Mouse (Mus musculus) cerebellum, adult 8-10 months (tissue): ENCODE measurements around the gene Prex1.

Source experiments
- DNase-seq: peaks from one replicate; pipeline ENCODE4 v3.0.0; 2022

The Prex1 gene

DNA sequence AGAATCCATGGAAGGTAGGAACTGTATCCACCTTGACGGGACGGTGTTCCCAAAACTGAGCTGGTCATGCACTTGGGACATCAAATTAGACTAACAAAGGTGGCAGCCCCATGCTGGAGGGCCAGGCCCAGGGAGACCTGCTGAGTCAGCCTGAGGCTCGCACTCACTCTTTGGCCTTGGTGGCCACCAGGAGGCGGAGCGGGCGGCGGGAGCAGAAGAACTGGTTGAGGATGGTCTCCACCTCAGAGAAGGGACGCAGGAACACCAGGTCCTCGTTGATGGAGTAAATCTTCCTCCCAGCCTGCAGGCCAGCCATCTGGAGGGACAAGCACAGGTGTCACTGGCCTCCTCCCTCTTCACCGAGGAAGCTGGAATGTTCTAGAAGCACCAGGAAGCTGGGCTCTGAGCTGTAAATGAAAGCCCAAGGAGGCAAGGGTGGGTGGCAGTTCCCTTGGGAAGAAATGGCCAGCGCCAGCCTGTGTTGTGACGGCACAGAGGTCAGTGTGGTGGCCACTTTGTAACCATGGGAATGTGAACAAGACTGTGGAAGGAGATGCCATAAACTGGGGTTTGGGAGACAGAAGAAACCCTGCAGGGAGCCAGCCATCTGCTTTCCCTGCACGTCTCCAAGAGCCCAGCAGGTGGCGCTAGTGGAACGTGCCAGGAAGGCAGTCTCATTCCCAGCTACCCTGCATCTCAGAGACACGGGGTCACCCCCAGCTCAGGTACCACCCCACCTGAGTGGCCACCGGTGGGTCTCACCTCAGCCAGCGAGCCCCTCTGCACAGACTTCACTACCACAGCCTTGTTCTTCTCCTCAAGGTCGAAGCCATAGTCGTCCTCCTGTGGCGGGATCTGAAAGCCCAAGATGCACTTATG is 121.4 kb downstream of the Prex1 start:
- DNase-seq, result peak; percentile 86

DNA sequence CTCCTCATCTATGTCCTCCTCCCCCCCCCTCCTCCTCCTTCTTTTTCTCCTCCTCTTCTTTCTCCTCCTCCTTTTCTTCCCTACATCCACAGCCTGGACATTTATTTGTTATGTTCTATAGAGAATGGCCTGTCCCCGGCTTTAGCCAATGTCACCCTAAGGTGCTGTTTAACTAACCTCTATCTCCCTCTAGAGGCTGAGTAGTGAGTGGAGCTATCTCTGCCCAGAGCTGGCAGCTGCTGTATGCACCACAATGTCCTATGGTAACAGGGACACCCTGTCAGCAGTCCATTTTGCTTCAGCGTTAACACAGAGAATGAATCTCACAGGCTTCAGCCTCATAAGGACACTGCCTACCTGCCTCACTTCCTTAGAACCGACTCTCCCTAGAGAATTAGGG is 129.1 kb downstream of the Prex1 start:
- no peak for DNase-seq

DNA sequence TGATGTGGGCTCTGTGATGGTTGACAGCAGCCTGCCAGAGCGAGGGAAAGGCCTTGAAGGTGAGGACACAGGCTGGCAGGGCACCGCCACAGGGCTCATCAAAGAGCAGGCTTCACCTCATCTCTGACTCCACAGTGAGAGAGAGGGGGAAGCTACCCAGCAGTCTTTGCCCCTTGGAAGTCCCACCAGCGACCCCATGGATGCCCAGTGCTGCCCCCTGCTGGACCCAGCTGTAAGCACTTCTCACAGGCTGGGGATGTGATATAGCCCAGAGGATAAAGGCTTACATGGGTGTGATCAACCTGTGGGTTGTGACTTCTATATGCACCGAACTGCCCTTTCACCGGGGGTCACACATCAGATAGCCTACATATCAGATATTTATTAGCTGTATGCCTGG is 130.3 kb downstream of the Prex1 start:
- DNase-seq, result no peak

DNA sequence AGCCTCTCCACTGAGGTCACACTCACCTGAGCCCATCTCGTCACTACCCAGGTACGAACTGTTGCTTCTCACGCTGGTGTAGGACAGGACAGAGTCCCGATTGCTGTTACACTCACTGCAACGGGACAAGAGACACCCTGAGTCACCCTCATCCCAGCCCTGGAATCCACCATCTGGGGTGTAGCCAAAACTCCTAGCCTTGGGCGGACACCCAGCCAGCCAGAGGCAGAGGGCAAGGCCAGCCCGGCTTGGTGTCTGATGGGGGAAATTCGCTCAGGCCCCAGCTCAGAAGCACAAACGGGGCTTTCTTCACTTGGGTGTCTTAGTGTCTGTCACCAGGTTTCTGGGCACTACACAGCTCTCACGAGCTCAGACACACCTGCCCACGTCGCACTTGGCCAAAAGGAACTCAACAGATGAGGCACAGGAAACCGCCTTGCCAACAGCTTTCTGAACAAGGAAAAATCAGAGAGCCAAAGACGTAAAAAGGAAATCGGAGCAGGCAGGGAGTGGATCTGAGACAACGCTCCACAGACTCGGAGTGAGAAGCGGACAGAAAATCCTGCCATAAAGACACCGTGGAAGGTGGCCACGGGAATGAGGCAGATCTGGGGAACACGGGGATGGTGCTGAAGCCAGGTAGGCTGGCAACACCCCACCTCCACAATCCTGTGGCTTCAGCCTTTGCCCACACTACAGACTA is 131.6 kb downstream of the Prex1 start:
- no peak for DNase-seq

DNA sequence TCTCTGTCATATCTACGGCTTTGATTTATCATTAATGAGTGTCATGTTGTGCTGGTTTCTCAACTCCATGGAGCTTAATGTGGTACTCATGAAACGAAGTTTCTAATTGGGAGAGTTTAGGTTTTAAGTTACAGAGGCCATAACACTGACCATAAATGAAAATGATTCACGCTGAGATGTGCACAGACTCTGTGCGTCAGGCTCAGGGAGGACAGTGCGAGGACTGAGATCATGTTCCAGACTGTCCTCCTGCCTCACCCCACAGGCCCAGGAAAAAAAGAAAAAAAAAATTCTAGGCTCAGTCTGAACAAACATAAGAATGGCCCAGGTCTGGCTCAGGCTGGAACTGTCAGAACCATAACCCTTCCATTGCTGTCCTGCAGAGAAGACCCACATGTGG is 133.8 kb downstream of the Prex1 start:
- no peak for DNase-seq

DNA sequence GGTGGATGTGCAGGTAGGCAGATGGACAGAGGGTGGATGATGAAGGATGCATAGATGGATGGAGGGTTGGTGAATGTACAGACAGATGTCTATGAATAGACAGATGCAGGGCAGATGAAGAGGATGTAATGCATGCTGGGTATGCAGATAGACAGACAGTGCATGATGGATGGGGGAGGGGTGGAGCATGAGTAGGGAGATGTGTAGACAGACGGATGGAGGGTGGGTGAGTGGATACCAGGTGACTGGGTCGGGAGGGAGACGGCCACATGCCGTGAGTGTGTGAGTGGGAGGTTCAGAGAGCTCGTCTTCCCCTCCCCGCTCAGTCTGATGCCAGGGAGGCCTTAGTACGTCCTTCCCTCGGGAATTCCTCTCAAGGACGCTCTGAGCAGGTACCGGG is 134.3 kb downstream of the Prex1 start:
- DNase-seq, result no peak

DNA sequence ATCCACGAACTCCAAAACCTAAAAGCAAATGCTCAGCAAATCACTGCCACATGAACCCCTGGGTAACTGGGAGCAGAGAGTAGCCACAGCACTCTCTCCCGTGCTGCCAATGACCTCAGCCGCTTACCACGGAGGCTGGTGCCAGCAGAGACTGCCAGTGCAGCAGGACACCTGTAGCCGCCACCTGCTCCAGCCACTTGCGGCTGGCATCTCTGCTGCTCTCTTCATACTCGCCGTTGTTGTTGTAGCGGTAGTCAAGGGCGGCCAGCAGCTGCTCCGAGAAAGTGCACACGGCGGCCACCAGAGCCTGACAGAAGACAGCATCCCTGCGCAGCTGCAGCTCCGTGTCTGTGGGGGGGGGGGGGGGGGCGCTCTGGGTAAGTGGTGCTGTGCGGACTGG is 138.2 kb downstream of the Prex1 start:
- peak; percentile 47 for DNase-seq

DNA sequence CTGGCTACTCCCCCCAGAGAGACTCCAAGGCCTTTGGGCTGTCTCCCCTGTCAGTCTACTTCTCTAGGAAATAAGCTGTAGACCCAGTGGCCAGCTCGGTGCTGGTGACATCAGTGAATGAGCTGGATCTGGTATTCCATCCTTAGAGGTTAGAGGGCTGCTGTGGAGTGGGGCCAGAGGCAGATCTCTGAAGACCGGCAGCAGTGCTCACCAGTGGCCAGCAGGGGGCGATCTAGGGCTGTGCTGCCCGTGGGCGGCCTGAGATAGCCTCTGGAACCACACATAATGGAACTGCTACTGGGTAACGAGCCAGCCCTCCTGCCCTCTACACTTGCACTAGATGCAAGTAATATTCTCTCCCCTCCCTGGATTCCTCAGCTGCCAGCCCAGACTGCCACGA is 138.7 kb downstream of the Prex1 start:
- DNase-seq, result peak; percentile 65

DNA sequence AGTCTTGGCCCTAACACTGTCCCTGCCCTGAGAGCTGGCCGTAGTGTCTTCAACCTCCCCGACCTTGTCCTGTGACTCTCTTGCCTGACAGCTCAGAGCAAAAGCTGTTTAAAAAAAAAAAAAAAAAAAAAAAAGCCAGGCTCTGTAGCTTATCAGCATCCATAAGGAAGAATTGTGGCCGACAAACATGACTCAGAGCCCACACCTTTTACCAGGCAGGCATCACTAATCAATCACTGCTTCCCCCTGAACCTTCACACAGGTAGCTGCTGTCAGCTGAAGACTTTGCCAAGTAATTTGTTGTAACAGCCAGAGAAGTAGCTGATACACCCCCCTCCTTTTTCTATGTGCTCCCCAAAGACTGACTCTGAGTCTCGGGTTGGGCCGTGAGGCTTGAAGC is 140.0 kb downstream of the Prex1 start:
- no peak for DNase-seq

DNA sequence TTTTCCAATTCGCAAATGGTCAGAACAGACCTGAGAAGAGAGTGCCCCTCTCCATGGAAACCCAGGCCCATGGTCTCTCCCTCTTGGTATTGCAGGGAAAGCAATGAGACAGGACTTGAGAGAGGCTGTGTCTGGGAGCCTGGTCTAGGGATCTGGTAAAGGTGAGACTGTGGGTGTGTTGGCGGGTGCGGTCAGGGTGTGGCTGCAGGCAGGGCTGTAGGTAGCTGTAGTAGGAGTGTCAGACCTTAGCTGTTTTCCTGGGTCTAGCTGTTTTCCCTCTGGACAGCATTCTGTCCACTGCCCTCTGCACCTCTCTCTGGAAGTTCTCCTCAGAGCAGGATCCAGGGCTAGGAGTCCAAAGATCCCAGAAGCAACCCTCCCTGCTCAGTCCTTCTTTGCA is 141.3 kb downstream of the Prex1 start:
- DNase-seq, result no peak

DNA sequence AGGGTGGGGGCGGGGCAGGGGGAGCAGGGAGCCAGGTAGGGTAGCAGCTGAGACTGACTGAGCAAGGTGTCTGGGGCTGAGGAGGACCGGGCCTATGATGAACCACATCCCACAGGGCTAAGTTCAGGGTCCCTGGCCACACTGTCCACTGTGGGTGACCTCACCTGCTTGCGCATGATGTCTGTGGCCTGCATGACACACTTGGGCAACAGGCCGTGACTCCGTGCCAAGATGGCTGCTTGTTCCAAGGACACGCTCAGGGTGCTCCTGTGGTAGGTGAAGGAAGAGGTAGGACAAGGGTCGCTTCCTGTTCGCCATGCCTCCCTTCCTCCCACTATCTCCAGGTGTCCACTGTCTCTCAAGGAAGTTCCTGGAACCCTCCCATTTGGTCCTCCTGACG is 144.4 kb downstream of the Prex1 start:
- DNase-seq, result no peak

DNA sequence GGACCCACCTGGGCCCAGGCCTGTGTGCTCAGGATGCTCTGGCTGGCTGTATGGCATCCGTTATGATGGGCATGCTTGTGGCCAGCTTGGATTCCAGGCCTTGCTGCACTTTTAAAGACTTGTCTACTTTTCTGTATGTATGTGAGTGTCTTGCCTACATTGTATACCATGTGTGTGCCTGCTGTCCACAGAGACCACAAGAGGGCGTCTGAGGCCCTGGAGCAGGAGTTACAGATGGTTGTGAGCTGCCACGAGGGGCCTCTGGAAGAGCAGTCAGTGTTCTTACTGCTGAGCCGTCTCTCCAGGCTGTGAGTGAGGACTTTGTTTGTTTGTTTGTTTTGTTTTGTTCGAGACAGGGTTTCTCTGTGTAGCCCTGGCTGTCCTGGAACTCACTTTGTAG is 148.1 kb downstream of the Prex1 start:
- no peak for DNase-seq

DNA sequence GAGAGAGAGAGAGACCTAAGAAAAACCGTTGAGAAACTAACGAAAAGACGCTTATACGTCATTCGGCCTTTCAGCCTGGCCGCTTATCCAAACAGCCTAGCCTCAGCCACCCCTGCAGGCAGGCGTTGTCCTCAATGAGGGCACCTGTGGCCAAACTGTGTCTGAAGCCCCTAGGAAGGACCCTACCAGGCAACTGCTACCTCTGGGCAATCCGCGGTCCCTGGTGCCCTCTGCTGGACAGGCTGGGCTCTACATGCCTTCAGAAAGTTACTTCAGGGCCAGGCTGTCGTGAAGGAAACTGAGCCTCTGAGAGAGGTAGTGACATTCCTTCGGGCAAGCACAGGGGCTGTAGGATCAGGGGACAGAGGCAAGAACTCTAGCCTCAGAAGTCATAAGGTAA is 149.2 kb downstream of the Prex1 start:
- DNase-seq, result peak; percentile 33

DNA sequence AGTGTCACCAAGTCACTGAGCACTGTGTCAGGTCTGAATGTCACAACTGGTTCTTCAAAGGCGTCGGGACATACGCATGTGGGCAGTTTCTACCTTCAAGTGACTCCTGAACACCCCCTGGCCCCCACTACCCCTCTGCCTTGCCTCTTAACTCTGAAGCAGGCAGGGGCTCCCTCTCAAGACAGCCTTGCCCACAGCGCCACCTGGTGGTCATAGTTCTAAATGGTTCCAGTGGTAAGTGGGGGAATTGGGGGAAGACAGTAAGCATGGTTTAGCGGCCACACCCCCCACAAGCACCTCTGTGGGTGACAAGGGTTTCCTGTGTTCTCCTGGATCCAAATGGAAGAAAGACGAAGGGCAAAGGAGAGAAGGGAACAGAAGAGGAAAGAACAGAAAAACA is 149.7 kb downstream of the Prex1 start:
- peak; percentile 67 for DNase-seq

DNA sequence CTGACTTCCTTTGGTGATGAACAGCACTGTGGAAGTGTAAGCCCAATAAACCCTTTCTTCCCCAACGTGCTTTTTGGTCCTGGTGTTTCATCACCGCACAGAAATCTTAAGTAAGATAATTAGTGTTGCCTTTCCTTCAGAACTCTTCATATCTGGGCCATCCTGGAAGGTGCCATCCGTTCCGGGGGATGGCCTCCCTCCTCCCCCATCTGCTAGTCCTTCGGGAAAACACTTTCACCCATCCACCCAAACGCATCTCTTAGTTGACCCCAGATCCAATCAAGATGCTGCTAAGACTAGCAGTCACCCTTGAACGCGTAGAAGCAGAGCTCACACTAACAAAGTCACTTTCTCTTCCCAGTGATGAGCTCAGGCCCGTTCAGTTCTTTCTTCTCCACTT is 150.6 kb downstream of the Prex1 start:
- no peak for DNase-seq

DNA sequence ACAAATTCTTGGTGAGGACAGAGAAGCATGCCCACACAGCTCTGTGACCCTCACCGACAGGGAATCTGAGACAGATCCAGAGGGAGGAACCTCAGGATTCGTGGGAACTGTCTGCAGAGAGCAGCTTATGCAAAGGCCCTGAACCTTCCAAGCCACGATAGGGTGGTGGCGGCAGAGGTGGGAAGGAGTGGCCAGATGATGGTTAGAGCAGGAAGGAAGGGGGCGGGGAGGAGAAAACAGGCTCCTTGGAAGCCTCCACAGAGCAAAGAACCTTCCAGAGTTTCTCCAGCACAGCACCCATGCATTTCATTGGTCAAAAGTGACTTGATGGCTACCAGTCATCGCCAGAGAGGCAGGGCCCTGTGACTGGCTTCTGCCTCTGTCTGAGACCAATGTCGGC is 151.9 kb downstream of the Prex1 start:
- DNase-seq, result no peak

DNA sequence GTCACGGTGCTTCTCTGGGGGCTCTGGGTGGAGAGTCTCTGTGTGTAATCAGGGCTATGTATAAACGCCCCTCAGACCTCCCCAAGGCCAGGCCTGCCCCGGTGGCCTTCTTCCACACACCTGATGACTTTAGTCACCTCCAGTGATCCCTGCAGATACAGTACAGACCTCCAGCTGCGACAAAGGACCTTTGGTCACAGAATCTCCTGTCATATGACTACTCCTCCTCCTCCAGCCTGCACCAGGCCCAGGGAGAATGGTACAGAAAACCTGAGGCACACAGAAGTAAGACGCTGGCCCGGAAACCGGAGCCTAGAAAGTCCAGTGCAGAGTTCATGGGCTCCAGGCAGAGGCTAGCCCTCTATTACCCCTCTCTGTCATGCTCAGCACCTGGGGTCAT is 152.8 kb downstream of the Prex1 start:
- DNase-seq, result no peak

DNA sequence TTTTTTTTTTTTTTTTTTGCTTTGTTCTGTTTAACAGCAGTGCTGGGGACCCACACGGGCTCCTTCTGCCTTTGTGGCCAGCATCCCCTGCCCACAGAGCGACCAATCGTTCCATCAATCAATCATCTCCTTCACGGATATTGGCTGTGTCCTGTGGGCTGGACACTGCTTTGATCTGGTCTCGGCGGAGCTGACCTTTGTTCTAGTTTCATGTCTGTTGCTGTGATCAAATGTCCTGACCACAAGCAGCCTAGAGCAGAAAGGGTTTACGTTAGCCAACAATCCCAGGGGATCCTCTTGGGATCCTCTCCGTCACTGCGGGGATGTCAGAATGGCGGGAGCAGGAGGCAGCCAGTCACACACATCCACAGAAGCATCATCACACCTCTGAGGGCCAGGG is 154.1 kb downstream of the Prex1 start:
- DNase-seq, result no peak

DNA sequence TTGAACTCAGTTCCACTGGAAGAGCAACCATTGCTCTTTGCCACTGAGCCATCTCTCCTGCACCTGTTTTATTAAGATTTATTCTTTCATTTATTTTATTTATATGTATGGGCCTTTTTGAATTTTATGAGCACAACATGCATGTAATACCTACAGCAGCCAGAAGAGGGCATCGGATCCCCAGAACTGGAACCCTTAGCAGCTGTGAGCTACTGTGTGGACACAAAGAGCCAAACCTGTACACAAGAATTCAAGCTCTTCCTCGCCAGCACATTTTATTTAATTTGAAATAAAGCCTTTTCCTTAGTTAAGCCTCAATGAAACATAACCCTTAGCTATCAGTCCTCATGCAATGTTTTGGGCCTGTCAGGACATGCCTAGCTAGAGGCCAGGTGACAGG is 158.1 kb downstream of the Prex1 start:
- DNase-seq, result no peak

DNA sequence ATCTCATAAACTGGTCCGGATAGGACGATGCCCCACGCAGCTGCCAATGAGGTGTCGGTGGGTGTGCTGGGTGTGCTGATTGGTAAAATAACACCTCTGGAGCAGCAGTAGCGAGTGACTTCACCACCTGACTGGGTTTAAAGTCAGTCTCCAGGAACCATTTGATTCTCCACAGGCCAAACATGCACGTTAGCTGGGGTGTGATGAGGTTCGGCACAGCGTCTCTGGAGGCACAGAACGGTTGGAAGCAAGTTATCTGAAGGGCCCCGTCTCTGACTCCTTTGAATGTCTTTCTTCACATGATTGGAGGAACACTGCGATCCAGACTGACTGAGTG is 159.5 kb downstream of the Prex1 start:
- no peak for DNase-seq

DNA sequence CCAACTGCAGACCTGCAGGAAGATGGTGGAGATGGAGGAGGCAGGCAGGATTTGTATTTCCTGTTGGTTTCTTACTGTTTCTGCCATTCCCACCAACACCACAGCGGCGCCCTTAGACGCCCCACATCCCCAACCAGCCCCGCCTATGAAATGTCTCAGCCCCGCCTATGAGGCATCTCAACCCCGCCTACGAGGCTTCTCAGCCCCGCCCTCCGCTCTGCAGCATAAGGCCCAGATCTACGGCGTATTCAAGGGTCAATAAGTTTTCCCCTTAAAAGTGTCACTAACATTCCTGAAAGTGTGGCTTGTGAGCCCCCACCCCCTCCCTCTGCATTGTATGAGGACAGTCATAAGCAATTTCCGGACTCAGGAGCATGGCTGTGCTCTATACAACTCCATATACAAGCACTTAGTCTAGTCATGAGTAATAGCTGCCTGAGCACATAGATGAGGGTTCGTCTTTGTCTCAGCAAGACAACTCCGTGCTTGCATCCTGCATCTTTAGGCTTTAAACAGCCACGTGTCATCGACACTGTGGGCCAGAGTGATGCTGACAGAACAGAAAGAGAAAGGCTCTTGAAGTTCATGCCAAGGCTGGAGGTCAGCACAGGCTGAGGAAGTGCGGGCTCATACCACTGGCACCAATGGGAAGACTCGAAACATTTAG is 160.0 kb downstream of the Prex1 start:
- DNase-seq, result no peak

DNA sequence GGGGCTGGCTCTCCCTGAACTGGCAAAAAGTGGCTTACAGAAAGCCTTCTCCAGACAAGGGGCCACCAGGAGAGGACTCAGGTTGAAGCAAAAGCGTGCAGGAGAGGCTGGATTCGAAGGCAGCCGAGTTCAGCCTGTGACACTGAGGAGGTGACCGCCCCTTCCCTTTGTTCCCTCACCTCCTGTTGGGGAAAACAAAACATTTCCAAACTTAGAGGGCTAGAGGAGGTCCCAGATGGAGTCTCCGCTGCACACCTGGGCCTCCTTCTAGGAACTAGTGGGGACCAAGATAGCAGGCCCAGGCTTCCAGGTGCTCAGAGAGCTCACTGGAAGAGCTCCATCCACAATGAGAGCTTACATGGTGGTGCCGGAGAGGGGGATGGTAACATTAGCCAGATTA is 161.0 kb downstream of the Prex1 start:
- no peak for DNase-seq

DNA sequence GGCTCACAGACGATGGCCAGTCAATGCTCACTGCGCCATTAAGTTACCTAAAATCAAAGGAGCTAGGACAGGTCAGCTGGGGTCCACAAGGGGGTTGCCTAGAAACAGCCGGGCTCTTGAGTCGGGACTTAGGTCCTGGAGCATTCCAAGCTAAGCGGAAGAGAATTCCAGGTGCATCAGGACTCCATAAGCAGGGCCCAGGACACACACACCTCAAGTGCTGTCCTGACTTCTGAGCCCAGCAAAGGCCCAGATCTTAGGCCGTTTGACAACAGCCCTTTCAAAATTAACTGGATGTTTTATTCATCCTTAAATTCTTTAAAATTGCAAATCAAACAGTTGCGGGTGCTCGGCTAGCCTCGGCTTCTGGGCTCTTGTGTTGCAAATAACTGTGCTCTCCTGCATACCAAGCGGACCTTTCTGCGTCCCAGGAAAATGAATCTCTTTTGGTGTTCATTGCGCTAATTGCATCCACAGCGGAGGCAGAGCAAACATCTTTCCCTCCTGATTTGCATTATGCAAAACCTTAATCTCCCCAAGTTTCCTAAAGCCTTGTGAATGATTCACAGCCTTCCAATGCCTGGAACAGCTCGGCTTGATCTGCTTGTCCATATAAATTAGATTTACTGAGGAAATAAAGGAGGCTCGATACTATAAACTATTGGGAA is 161.7 kb downstream of the Prex1 start:
- DNase-seq, result no peak

DNA sequence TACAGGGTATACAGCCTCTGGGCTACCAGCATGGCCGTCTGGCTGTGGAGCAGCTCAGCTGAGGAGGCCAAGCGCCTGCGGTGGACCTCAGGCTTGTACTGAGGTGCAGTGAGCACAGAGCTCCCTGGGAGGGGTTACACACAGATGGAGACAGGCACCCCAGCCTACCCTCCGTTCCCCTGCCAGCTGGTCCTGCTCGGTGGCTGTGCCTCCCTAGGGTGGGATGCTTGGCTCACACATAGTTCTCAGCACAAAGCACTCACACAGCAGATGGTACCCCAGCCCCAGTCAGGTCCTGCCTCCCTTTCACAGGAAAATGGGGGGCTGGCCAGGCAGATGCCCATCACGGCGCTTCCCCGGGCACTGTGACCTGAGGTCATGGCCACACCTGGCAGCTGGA is 163.8 kb downstream of the Prex1 start:
- no peak for DNase-seq
